Mouse (Mus musculus): ENCODE results near the gene Gm1110. TPM values are rescaled to one million over a fixed set of nuclear protein-coding genes. Genes with fewer than 3 reads are reported as not detected.

Gene Gm1110
- not detected for total RNA-seq (2023)

GRCm38 (mm10) chr9:26922909-26923526, at the start of gene Gm1110:
TSS of gene Gm1110 (minus strand) at chr9:26923111.

GRCm38 (mm10) chr9:26860751-26861150, 62.2 kb downstream of the Gm1110 start, which contains the start of gene Glb1l3:
TSS of gene Glb1l3 (minus strand) at chr9:26860890.

Other genes starting within 250 kb of the Gm1110 start
- gene B3gat1, start 189.4 kb downstream of the Gm1110 start, total RNA-seq (2023): not detected
- not detected for gene Glb1l2, start 116.6 kb downstream of the Gm1110 start, total RNA-seq (2023)
- gene Glb1l3, start 62.2 kb downstream of the Gm1110 start, total RNA-seq (2023): not detected
- 10 to 100 TPM in 1 of 2 experiments, 1 to 10 TPM in 1; 9.1 to 13.9 TPM for gene Acad8, start 76.5 kb upstream of the Gm1110 start, total RNA-seq (2023)
- 10 to 100 TPM in 1 of 2 experiments, 1 to 10 TPM in 1; 9.5 to 11.6 TPM for gene Thyn1, start 76.6 kb upstream of the Gm1110 start, total RNA-seq (2023)
- 1 to 10 TPM; 2.2 to 2.4 TPM for gene Vps26b, start 107.0 kb upstream of the Gm1110 start, total RNA-seq (2023)
- gene Ncapd3, start 107.1 kb upstream of the Gm1110 start, total RNA-seq (2023): 10 to 100 TPM; 16.4 to 17.0 TPM
- not detected for gene Jam3, start 232.3 kb upstream of the Gm1110 start, total RNA-seq (2023)